Mouse (Mus musculus) megakaryocyte, embryonic 14.5 days (primary cell): ENCODE data around the gene Acvr1c.

Experiments
- FLI1 ChIP-seq: IDR thresholded peaks from 2 replicates; pipeline ENCODE4 v1.6.1; 2012; ENCODE audit warnings: low read length, inconsistent platforms, mixed read lengths
- GATA1 ChIP-seq: IDR thresholded peaks from 3 replicates; pipeline ENCODE4 v1.6.1; 2012; ENCODE audit warnings: mixed read lengths, low read length, inconsistent platforms, borderline replicate concordance

DNA sequence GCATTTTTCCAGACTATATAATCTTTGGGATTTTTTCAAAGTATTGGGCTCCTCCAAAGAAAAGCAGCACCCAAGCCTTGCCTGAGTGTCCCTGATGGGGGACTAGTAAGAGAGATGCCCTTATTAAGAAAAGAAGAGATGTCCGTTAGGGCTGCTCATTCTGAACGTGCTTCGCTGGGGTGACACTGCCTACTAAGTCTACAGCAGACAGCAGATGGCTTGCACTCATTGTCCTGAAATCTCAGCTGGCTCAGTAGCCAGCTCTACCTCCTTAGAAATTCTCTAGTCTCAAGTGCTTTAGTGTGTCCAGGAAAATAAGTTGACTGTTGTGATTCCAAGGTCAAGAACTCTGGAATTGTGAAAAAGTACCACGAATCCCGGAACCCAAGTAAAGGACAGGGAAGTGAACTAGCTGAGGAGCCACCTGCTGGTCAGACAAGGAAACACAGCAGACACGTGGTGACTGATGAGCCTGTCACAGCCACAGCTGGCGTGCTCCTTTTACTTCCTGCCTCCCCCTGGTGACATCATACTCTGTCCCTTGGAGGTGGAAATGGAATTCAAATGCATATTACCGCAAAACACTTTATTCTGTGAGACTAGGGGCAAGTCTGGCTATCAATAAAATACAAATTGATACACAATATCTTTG is 75.3 kb downstream of the Acvr1c start:
- no peak for TF ChIP-seq FLI1
- TF ChIP-seq GATA1 = no peak
